Mouse (Mus musculus) ES-E14 (cell line): ENCODE results near the gene Kcnt2. TPM values are rescaled to one million over a fixed set of nuclear protein-coding genes. Genes with fewer than 3 reads are reported as not detected.

ENCODE experiments used
- DNase-seq: peaks from one replicate; pipeline ENCODE4 v3.0.0-alpha.2; 2013; ENCODE audit warnings: low read depth, low spot score
- H3K27ac ChIP-seq: 2 replicates; pipeline ENCODE4 v1.5.1; 2012; ENCODE audit warnings: low read depth, mild to moderate bottlenecking, low read length, moderate library complexity, mixed read lengths; ENCODE audit not compliant: poor library complexity, insufficient read depth, severe bottlenecking
- H3K36me3 ChIP-seq: 2 replicates; pipeline ENCODE4 v1.6.1; 2012; ENCODE audit warnings: mild to moderate bottlenecking, low read length, moderate library complexity, mixed read lengths; ENCODE audit not compliant: control insufficient read depth, poor library complexity, insufficient read depth, severe bottlenecking
- H3K4me1 ChIP-seq, 2 experiments: fragments of 150-350 bp in 1 of 2; sonication (generic) in 1 of 2; 2 replicates each; pipeline ENCODE4 v1.6.1; 2012; ENCODE audit warnings: low read length in 2 of 2, mild to moderate bottlenecking in 1 of 2, mixed read lengths in 1 of 2; ENCODE audit not compliant: control insufficient read depth in 2 of 2, insufficient read depth in 2 of 2, poor library complexity in 1 of 2
- H3K4me3 ChIP-seq, 2 experiments: fragments of 150-350 bp in 1 of 2; sonication (generic) in 1 of 2; 2 replicates each; pipeline ENCODE4 v1.5.1; 2012; ENCODE audit warnings: low read length in 2 of 2, low read depth in 1 of 2, mild to moderate bottlenecking in 1 of 2, mixed read lengths in 1 of 2; ENCODE audit not compliant: insufficient read depth in 1 of 2, poor library complexity in 1 of 2, severe bottlenecking in 1 of 2
- H3K9ac ChIP-seq: 2 replicates; pipeline ENCODE4 v1.6.1; 2012; ENCODE audit warnings: low read depth, mild to moderate bottlenecking, low read length, mixed read lengths; ENCODE audit not compliant: poor library complexity, insufficient read depth, severe bottlenecking
- H3K9me3 ChIP-seq: fragments of 150-350 bp; sonication (generic); 2 replicates; pipeline ENCODE4 v1.6.1; 2012; ENCODE audit warnings: low read depth, mild to moderate bottlenecking, low read length; ENCODE audit not compliant: control insufficient read depth, insufficient read depth
- CHD2 ChIP-seq: IDR thresholded peaks from 2 replicates; pipeline ENCODE4 v1.6.1; 2014; ENCODE audit warnings: mild to moderate bottlenecking, low read depth, low read length, inconsistent platforms
- HCFC1 ChIP-seq: IDR thresholded peaks from 2 replicates; pipeline ENCODE4 v1.6.1; 2012; ENCODE audit warnings: low read length, inconsistent platforms, borderline replicate concordance; ENCODE audit not compliant: insufficient read depth
- MAFK ChIP-seq: IDR thresholded peaks from 2 replicates; pipeline ENCODE4 v1.6.1; 2014; ENCODE audit warnings: mild to moderate bottlenecking, low read depth, low read length, inconsistent platforms; ENCODE audit not compliant: insufficient read depth
- ZC3H11A ChIP-seq: IDR thresholded peaks from 2 replicates; pipeline ENCODE4 v1.6.1; 2012; ENCODE audit warnings: low read depth, mild to moderate bottlenecking, inconsistent platforms, low read length, borderline replicate concordance
- ZNF384 ChIP-seq: IDR thresholded peaks from 2 replicates; pipeline ENCODE4 v1.6.1; 2012; ENCODE audit warnings: low read depth, low read length, inconsistent platforms
- in situ Hi-C, 2 experiments: fragments of 600-800 bp; cut with MboI; formaldehyde crosslinking; loops; one replicate each; pipeline ENCODE4 v1.15.1; 2025; ENCODE audit warnings: low sequenced_read_pairs in 2 of 2, inconsistent platforms in 1 of 2; ENCODE audit not compliant: unreplicated experiment in 2 of 2
- total RNA-seq: library from RNA; depleted of rRNA; stranded (reverse); fragments of 300-350 nt; gene quantifications from 2 replicates; pipeline ENCODE4 v1.2.3, GENCODE M21; 2012

Kcnt2 gene
- total RNA-seq, 1 experiment = 1.2 TPM

DNA sequence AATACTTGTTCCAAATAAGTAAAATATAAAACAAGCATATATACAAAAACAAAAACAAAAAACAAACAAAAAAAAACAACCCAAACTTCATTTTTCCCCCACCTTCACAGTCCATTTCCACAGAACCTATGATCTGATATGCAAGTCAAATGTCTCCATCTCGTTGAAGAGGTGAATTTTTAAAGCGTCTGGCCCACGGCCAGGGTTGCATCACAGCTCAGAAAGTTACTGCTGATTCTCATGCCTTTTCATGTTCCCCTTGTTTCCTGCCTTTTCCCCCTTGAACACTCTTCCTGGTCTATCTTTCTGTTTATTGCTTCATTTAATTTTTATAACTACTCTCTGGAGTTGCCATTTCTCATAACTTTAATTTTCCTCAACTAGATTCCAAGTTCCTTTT, 18.7 kb downstream of the Kcnt2 start:
- no peak overlapping the region for H3K4me3 ChIP-seq
- no peak overlapping the region for H3K9ac ChIP-seq
- no peaks in the 10 kb centered on the region for H3K4me1 ChIP-seq
- no peaks in the 10 kb centered on the region for H3K9me3 ChIP-seq
- no peaks in the 10 kb centered on the region for H3K36me3 ChIP-seq
- in situ Hi-C loops = no loop called here
- DNase-seq = no peak
- H3K27ac ChIP-seq = no peak overlapping the region
- no peak for TF ChIP-seq ZNF384
- TF ChIP-seq MAFK = no peak
- TF ChIP-seq HCFC1 = no peak
- no peak for TF ChIP-seq ZC3H11A
- TF ChIP-seq CHD2 = no peak

GRCm38 (mm10) chr1:140266047-140266446, 20.1 kb downstream of the Kcnt2 start:
- TF ChIP-seq HCFC1 = no peak
- TF ChIP-seq CHD2 = no peak
- TF ChIP-seq ZNF384 = no peak
- no peak for TF ChIP-seq ZC3H11A
- no peak for TF ChIP-seq MAFK
- Histone ChIP-seq H3K9me3 (no peaks in the 10 kb centered on the region), H3K27ac (no peak overlapping the region), H3K4me1 (no peaks in the 10 kb centered on the region), H3K36me3 (no peaks in the 10 kb centered on the region), H3K4me3 (no peak overlapping the region), H3K9ac (no peak overlapping the region)
- no peak for DNase-seq
- in situ Hi-C loops = no loop called here

DNA sequence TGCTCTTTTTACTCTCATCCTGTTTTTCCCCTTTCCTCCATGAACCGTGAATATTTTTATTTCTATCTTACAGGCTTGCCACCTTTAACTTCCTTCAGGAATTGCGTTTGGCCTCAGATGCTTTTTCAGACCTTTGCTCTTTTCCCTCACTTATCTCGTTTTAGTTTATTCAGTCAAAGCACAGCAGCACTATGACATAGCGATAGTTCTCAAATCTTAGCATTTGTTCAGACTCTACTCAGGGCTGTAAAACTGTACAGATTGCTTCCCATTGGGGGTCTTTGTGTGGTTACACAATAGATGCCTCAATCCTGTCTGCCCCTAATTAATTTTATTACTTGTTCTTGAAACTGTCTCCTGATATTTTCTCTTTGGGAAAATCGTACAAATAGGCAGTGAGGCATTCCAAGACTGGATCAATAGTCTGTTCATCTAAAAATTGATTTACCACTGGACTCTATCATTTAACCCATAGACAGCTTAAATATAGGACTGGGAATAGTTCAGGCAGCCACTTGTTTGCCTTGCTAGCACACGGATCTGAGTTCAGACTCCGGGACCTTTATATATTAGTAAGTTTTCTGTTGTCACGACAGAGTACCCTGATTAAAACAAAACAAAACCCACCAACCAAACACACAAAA, 20.8 kb downstream of the Kcnt2 start:
- Histone ChIP-seq H3K27ac (no peak overlapping the region), H3K36me3 (no peaks in the 10 kb centered on the region), H3K9me3 (no peaks in the 10 kb centered on the region), H3K4me3 (no peak overlapping the region), H3K4me1 (no peaks in the 10 kb centered on the region), H3K9ac (no peak overlapping the region)
- in situ Hi-C loops = no loop called here
- no peak for TF ChIP-seq MAFK
- no peak for TF ChIP-seq HCFC1
- no peak for TF ChIP-seq CHD2
- TF ChIP-seq ZNF384 = no peak
- no peak for TF ChIP-seq ZC3H11A
- DNase-seq = no peak

DNA sequence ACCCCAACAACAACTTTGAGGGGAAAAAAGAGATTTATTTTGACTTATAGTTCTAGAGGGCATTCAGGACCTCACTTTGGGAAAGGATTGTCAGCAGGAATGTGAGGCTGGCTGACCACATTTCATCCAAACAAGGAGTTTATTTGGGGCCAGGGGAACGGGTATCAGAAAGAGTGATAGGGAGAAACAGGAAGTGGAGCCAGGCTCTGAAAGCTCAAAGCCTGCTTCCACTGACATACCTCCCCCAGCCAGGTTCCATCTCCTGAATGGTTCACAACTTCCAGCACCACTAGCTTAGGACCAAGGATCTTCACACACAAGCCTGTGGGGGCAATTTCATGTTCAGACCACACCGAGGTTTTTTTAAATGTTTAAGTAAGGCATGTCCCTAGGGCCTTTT, 21.3 kb downstream of the Kcnt2 start:
- no peak overlapping the region for H3K9ac ChIP-seq
- in situ Hi-C loops = no loop called here
- H3K4me1 ChIP-seq = no peaks in the 10 kb centered on the region
- no peak overlapping the region for H3K27ac ChIP-seq
- no peak for TF ChIP-seq ZNF384
- TF ChIP-seq ZC3H11A = no peak
- TF ChIP-seq MAFK = no peak
- TF ChIP-seq CHD2 = no peak
- no peak for TF ChIP-seq HCFC1
- no peak for DNase-seq
- no peak overlapping the region for H3K4me3 ChIP-seq
- H3K36me3 ChIP-seq = no peaks in the 10 kb centered on the region
- no peaks in the 10 kb centered on the region for H3K9me3 ChIP-seq

GRCm38 (mm10) chr1:140273624-140274023, 27.7 kb downstream of the Kcnt2 start:
- no peak overlapping the region for H3K27ac ChIP-seq
- no peaks in the 10 kb centered on the region for H3K36me3 ChIP-seq
- H3K4me1 ChIP-seq = no peaks in the 10 kb centered on the region
- no peaks in the 10 kb centered on the region for H3K9me3 ChIP-seq
- no peak overlapping the region for H3K9ac ChIP-seq
- in situ Hi-C loops = no loop called here
- H3K4me3 ChIP-seq = no peak overlapping the region
- DNase-seq = no peak
- no peak for TF ChIP-seq ZC3H11A
- no peak for TF ChIP-seq CHD2
- TF ChIP-seq ZNF384 = no peak
- TF ChIP-seq HCFC1 = no peak
- no peak for TF ChIP-seq MAFK
